Mouse (Mus musculus) left cerebral cortex, adult 9 months (tissue): Measurements from ENCODE around the gene Arhgap17.

Source experiments
- DNase-seq, 2 experiments: peaks; one replicate each; pipeline ENCODE4 v3.0.0; 2022; ENCODE audit warnings: low spot score in 2 of 2

Gene Arhgap17

GRCm38 (mm10) chr7:123369759-123370481 lies at the start of gene Arhgap17, which contains the start of gene Lcmt1:
Gene Arhgap17, minus strand, starts transcription at chr7:123369915.
Gene Lcmt1, plus strand, starts transcription at chr7:123369784.
- DNase-seq: peak; percentile 83 to 96

- DNase-seq: no peak
These were observed 47.9 kb upstream of the Arhgap17 start for GRCm38 (mm10) chr7:123417661-123418060.

- DNase-seq: no peak
These were observed 47.1 kb upstream of the Arhgap17 start for GRCm38 (mm10) chr7:123416803-123417202.

- no peak for DNase-seq
These were observed 42.4 kb upstream of the Arhgap17 start for GRCm38 (mm10) chr7:123412143-123412542.

- DNase-seq: peak; percentile 42 to 64
These were observed 41.4 kb upstream of the Arhgap17 start for GRCm38 (mm10) chr7:123411109-123411508.

- DNase-seq: no peak
These were observed 40.8 kb upstream of the Arhgap17 start for GRCm38 (mm10) chr7:123410502-123410901.

- no peak for DNase-seq
These were observed 37.3 kb upstream of the Arhgap17 start for GRCm38 (mm10) chr7:123406988-123407387.

- DNase-seq: no peak
These were observed 35.9 kb upstream of the Arhgap17 start for GRCm38 (mm10) chr7:123405619-123406018.

- no peak for DNase-seq
These were observed 34.5 kb upstream of the Arhgap17 start for GRCm38 (mm10) chr7:123404198-123404597.

- DNase-seq: no peak
These were observed 31.4 kb upstream of the Arhgap17 start for GRCm38 (mm10) chr7:123401121-123401520.

- DNase-seq: no peak
These were observed 29.6 kb upstream of the Arhgap17 start for GRCm38 (mm10) chr7:123399286-123399685.

GRCm38 (mm10) chr7:123398828-123399227 lies 29.1 kb upstream of the Arhgap17 start:
- peak in 1 of 2 experiments; percentile 54 for DNase-seq

GRCm38 (mm10) chr7:123397931-123398330 lies 28.2 kb upstream of the Arhgap17 start:
- DNase-seq: no peak

- no peak for DNase-seq
These were observed 27.7 kb upstream of the Arhgap17 start for GRCm38 (mm10) chr7:123397369-123397768.

- DNase-seq: no peak
These were observed 27.2 kb upstream of the Arhgap17 start for GRCm38 (mm10) chr7:123396900-123397299.

- DNase-seq: no peak
These were observed 24.6 kb upstream of the Arhgap17 start for GRCm38 (mm10) chr7:123394271-123394670.

- DNase-seq: no peak
These were observed 20.1 kb upstream of the Arhgap17 start for GRCm38 (mm10) chr7:123389686-123390280.

- no peak for DNase-seq
These were observed 16.1 kb upstream of the Arhgap17 start for GRCm38 (mm10) chr7:123385693-123386407.

- DNase-seq: peak; percentile 94 to 97
These were observed 8.0 kb upstream of the Arhgap17 start for GRCm38 (mm10) chr7:123377443-123378400.

GRCm38 (mm10) chr7:123371501-123371900 lies 1.8 kb upstream of the Arhgap17 start:
- DNase-seq: no peak

- no peak for DNase-seq
These were observed 985 bp upstream of the Arhgap17 start for GRCm38 (mm10) chr7:123370700-123371099.
